Mouse (Mus musculus): ENCODE results near the gene Tmem198. TPM values are rescaled to one million over a fixed set of nuclear protein-coding genes. Genes with fewer than 3 reads are reported as not detected.

Tmem198 gene
- 7.2 and 8.9 TPM in 2 replicates for polyA plus RNA-seq (2012; rRNA removed)

GRCm38 (mm10) chr1:75478916-75479634 is at the start of gene Tmem198, which contains the start of gene Chpf:
Tmem198 (plus strand) TSS chr1:75479532.
Chpf (minus strand) TSS chr1:75479307.
- no peaks in the 10 kb centered on the region for H3K27me3 ChIP-seq (ENCODE audit: control insufficient read depth, insufficient read depth, low read length)
- TF ChIP-seq CTCF (IDR thresholded peaks at IDR 0.05; ENCODE audit: control insufficient read depth, insufficient read depth, insufficient replicate concordance, low read depth, low read length) (no peak), POLR2A (IDR thresholded peaks at IDR 0.05; ENCODE audit: control insufficient read depth, low read depth, low read length) (no peak)
- no peaks in the 10 kb centered on the region for H3K36me3 ChIP-seq (ENCODE audit: control insufficient read depth, insufficient read depth, low read length)
- peak within 1 kb of the TSS; percentile 79 for H3K4me3 ChIP-seq (ENCODE audit: control insufficient read depth, low read depth, low read length)
- peaks cover 23% of the 10 kb centered on the region for H3K4me1 ChIP-seq (ENCODE audit: control insufficient read depth, insufficient read depth, low read length)
- H3K27ac ChIP-seq (ENCODE audit: control insufficient read depth, insufficient read depth, low read depth, low read length): peak within 1 kb of the TSS; percentile 26

DNA sequence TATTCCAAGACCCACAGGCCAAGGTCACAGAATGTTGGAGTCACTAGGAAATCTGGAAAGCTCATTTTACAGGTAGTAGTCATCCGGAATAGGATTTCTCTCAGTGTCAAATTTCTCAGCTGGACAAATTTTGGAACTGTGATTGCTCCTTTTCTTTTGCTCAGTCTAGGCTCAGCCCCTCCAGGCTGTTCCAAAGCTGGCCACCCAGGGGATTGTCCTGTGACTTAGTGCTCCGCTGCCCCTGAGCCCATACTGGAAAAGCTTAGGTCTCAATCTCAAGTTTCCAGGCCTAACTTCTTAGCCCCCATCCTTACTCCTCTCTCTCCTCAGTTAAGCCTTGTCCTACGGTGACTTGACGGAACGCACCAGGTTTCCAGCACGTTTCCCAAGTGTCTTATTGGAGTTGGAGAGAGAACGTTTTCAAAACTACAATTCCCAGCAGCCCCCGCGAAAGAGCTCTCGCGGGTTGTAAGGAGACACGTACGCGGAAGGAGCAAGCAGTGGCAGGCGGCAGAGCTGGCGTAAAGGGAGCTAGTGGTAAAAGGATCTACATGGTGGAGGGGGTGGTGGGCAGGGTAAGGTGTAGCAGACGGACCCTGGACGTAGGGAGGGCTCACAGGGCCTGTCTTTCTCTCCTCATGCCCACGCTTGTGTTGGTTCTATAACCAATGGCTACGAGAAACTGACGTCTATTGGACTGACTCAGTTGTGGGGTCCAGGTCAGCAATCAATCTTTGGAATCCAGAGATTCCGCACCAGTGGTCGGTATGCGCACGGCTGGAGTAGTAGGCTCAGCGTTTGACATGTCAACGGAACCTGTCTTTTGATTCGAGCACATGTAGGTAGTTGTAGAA is 43.6 kb upstream of the Tmem198 start, which contains the start of gene Gmppa:
Gene Gmppa, plus strand, starts transcription at position 456 of the 854 bp plus-strand sequence.
- no peaks in the 10 kb centered on the region for H3K36me3 ChIP-seq (ENCODE audit: control insufficient read depth, insufficient read depth, low read length)
- peak within 1 kb of the TSS; percentile 75 for H3K27ac ChIP-seq (ENCODE audit: control insufficient read depth, insufficient read depth, low read depth, low read length)
- peaks cover 10% of the 10 kb centered on the region for H3K4me1 ChIP-seq (ENCODE audit: control insufficient read depth, insufficient read depth, low read length)
- peak; percentile 89 for TF ChIP-seq POLR2A (IDR thresholded peaks at IDR 0.05; ENCODE audit: control insufficient read depth, low read depth, low read length)
- no peak for TF ChIP-seq CTCF (IDR thresholded peaks at IDR 0.05; ENCODE audit: control insufficient read depth, insufficient read depth, insufficient replicate concordance, low read depth, low read length)
- peak within 1 kb of the TSS; percentile 94 for H3K4me3 ChIP-seq (ENCODE audit: control insufficient read depth, low read depth, low read length)
- no peaks in the 10 kb centered on the region for H3K27me3 ChIP-seq (ENCODE audit: control insufficient read depth, insufficient read depth, low read length)

DNA sequence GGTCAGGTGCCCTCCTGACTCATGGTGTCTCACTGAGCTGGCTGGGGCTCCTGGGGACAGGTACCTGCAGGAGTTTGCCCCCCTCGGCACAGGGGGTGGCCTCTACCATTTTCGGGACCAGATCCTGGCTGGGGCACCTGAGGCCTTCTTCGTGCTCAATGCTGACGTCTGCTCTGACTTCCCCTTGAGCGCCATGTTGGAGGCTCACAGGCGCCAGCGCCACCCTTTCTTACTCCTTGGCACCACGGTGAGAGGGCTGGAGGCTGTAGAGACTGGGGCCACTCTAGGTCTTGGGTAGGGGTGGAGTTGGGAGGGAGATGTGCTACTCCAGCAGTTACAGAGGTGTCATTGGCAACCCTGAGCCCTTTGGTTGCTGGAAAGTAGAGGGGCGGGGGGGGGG is 40.5 kb upstream of the Tmem198 start:
- TF ChIP-seq POLR2A (IDR thresholded peaks at IDR 0.05; ENCODE audit: control insufficient read depth, low read depth, low read length): no peak
- no peak for TF ChIP-seq CTCF (IDR thresholded peaks at IDR 0.05; ENCODE audit: control insufficient read depth, insufficient read depth, insufficient replicate concordance, low read depth, low read length)
- H3K27ac ChIP-seq (ENCODE audit: control insufficient read depth, insufficient read depth, low read depth, low read length): no peak overlapping the region
- no peak overlapping the region for H3K4me3 ChIP-seq (ENCODE audit: control insufficient read depth, low read depth, low read length)
- H3K27me3 ChIP-seq (ENCODE audit: control insufficient read depth, insufficient read depth, low read length): no peaks in the 10 kb centered on the region
- H3K36me3 ChIP-seq (ENCODE audit: control insufficient read depth, insufficient read depth, low read length): no peaks in the 10 kb centered on the region
- H3K4me1 ChIP-seq (ENCODE audit: control insufficient read depth, insufficient read depth, low read length): peaks cover 10% of the 10 kb centered on the region

DNA sequence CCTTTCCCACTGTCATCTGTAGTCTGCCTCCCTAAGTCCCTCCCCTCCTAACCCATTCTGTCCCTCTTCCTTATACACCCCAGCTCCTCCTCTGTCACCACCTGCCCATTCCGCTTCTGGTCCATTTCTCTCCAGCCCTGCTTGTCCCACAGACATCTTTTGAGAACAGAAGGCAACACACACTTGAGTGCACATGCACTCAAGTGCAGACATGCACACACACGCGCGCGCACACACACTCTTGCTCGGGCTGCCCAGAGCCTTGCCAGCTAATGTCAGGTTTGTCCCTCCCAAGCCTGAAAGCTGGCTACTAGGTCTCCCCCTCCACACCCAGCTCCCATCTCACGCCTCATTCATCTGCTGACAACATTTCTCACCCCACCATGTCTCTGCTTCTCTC is 38.7 kb upstream of the Tmem198 start:
- no peak overlapping the region for H3K4me3 ChIP-seq (ENCODE audit: control insufficient read depth, low read depth, low read length)
- no peaks in the 10 kb centered on the region for H3K36me3 ChIP-seq (ENCODE audit: control insufficient read depth, insufficient read depth, low read length)
- H3K4me1 ChIP-seq (ENCODE audit: control insufficient read depth, insufficient read depth, low read length): peaks cover 11% of the 10 kb centered on the region
- no peak for TF ChIP-seq CTCF (IDR thresholded peaks at IDR 0.05; ENCODE audit: control insufficient read depth, insufficient read depth, insufficient replicate concordance, low read depth, low read length)
- TF ChIP-seq POLR2A (IDR thresholded peaks at IDR 0.05; ENCODE audit: control insufficient read depth, low read depth, low read length): no peak
- H3K27ac ChIP-seq (ENCODE audit: control insufficient read depth, insufficient read depth, low read depth, low read length): no peak overlapping the region
- no peaks in the 10 kb centered on the region for H3K27me3 ChIP-seq (ENCODE audit: control insufficient read depth, insufficient read depth, low read length)

GRCm38 (mm10) chr1:75441471-75441996 is 37.8 kb upstream of the Tmem198 start:
- peaks cover 14% of the 10 kb centered on the region for H3K4me1 ChIP-seq (ENCODE audit: control insufficient read depth, insufficient read depth, low read length)

GRCm38 (mm10) chr1:75442171-75442570 is 37.2 kb upstream of the Tmem198 start:
- Histone ChIP-seq H3K27ac (ENCODE audit: control insufficient read depth, insufficient read depth, low read depth, low read length) (no peak overlapping the region), H3K4me3 (ENCODE audit: control insufficient read depth, low read depth, low read length) (no peak overlapping the region), H3K36me3 (ENCODE audit: control insufficient read depth, insufficient read depth, low read length) (no peaks in the 10 kb centered on the region), H3K4me1 (ENCODE audit: control insufficient read depth, insufficient read depth, low read length) (peaks cover 14% of the 10 kb centered on the region), H3K27me3 (ENCODE audit: control insufficient read depth, insufficient read depth, low read length) (no peaks in the 10 kb centered on the region)
- TF ChIP-seq POLR2A (IDR thresholded peaks at IDR 0.05; ENCODE audit: control insufficient read depth, low read depth, low read length) (no peak), CTCF (IDR thresholded peaks at IDR 0.05; ENCODE audit: control insufficient read depth, insufficient read depth, insufficient replicate concordance, low read depth, low read length) (no peak)

More at GRCm38 (mm10) chr1:75441471-75441996, 37.8 kb upstream of the Tmem198 start:
- no peak for TF ChIP-seq POLR2A (IDR thresholded peaks at IDR 0.05; ENCODE audit: control insufficient read depth, low read depth, low read length)
- no peak for TF ChIP-seq CTCF (IDR thresholded peaks at IDR 0.05; ENCODE audit: control insufficient read depth, insufficient read depth, insufficient replicate concordance, low read depth, low read length)
- Histone ChIP-seq H3K4me3 (ENCODE audit: control insufficient read depth, low read depth, low read length) (no peak overlapping the region), H3K36me3 (ENCODE audit: control insufficient read depth, insufficient read depth, low read length) (no peaks in the 10 kb centered on the region), H3K27me3 (ENCODE audit: control insufficient read depth, insufficient read depth, low read length) (no peaks in the 10 kb centered on the region), H3K27ac (ENCODE audit: control insufficient read depth, insufficient read depth, low read depth, low read length) (no peak overlapping the region)

DNA sequence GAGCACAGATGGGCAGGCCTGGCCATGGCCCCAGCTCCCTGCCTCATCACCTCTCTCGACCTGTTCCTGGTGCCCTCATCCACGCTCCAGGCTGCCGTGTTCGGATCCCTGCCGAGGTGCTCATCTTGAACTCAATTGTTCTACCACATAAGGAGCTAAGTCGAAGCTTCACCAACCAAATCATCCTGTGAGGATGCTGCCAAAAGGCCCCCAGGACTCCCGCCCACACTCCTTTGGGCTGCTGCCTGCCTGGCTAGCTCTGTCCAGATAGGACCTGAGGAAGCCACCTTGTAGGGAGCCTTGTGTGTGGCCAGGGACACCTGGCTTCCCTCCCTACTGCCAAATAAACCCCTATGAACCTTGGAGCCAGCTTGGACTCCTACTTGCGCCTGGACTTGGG is 36.5 kb upstream of the Tmem198 start:
- Histone ChIP-seq H3K27ac (ENCODE audit: control insufficient read depth, insufficient read depth, low read depth, low read length) (no peak overlapping the region), H3K36me3 (ENCODE audit: control insufficient read depth, insufficient read depth, low read length) (no peaks in the 10 kb centered on the region), H3K27me3 (ENCODE audit: control insufficient read depth, insufficient read depth, low read length) (no peaks in the 10 kb centered on the region), H3K4me3 (ENCODE audit: control insufficient read depth, low read depth, low read length) (no peak overlapping the region), H3K4me1 (ENCODE audit: control insufficient read depth, insufficient read depth, low read length) (peaks cover 14% of the 10 kb centered on the region)
- TF ChIP-seq POLR2A (IDR thresholded peaks at IDR 0.05; ENCODE audit: control insufficient read depth, low read depth, low read length): no peak
- TF ChIP-seq CTCF (IDR thresholded peaks at IDR 0.05; ENCODE audit: control insufficient read depth, insufficient read depth, insufficient replicate concordance, low read depth, low read length): no peak
